In the genomic region with DNA sequence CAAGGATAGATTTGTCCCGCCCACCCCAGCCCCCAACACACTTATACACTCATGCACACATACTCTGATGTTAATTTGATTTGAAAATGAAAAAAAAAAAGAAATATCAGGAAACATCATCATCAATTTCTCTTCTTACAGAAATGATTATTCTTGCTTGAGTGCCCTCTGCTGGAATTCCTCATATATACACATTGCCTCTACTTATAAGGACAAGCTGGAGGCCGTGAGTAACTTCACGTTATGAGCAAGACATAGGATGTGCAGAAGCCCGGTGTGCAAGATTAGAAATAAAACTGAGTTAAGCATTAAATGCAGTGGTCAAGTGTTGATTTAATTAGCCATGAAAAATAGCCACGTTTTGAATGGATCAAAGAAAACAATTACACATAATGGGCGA, we compare ENCODE assay signal across 10 mouse cellular contexts. TPM values are rescaled to one million over a fixed set of nuclear protein-coding genes. Genes with fewer than 3 reads are reported as not detected.
DNase-seq lines count a peak whose midpoint lies in the region; ATAC-seq and TF ChIP-seq lines count a peak whose summit lies in the region.
"Had no signal": no experiment of that assay in that cellular context is flagged by ENCODE, and none has a peak within 500 bp of the region (broad histone marks: within the 10 kb centered on the region; RNA-seq: fewer than 3 reads in every experiment).

No protein-coding gene starts in this region.

- peak; percentile 35 to 48 for DNase-seq in cerebellum, postnatal 10 days
- no peak for DNase-seq in cerebellum, adult 18-20 months
- DNase-seq in left cerebral cortex, adult 11 months (ENCODE audit: low spot score): peak; percentile 57
- no peak for DNase-seq in left cerebral cortex, adult 8-10 months (ENCODE audit: low spot score in 2 of 2)
- DNase-seq in Patski (ENCODE audit: low read depth, low spot score): no peak
- DNase-seq in layer of hippocampus, adult 9-10 months (ENCODE audit: low spot score): peak; percentile 59
- no peak for DNase-seq in spleen, adult 18-20 months
- DNase-seq in cerebellum, postnatal 4 days (ENCODE audit: low spot score in 2 of 2): no peak

- no peak for ATAC-seq in Patski

- POLR2A ChIA-PET in Patski (lab: Charles Lee): no interaction called here

- CTCF ChIA-PET in Patski (lab: Charles Lee): interaction anchor here (0.7 kb wide), 1 partner anchor 16 kb away, joined by 3 read pairs; no protein-coding TSS in a partner anchor

- peaks cover 43% of the 10 kb centered on the region for H3K27me3 ChIP-seq in Patski
- H3K27me3 ChIP-seq: limb, embryonic 12.5 days had no signal

- TF ChIP-seq CTCF in Patski (IDR thresholded peaks at IDR 0.05): peak; percentile 51

- in situ Hi-C loops in Patski (cut with MboI; ENCODE audit: low pct_unique_long_range_greater_than_20kb): loop anchor here (25.0 kb wide), 1 partner anchor 621 kb away; no protein-coding TSS in a partner anchor

RNA-seq across cellular contexts. Expression of a gene that starts 40.9 kb away (rescaled TPM):
- total RNA-seq in left cerebral cortex, adult 8-10 months (2022): 10 to 100 TPM in 1 of 4 experiments, 1 to 10 TPM in 3; 6.0 to 10.1 (median 6.6) TPM
- polyA plus RNA-seq in Patski (2021): not detected
- polyA plus RNA-seq: spleen, adult 2 months had no signal

Comparison
In these comparisons a context has a peak if more than half of its experiments do, and no peak if none do; other contexts are left out.
1. DNase-seq: peak in cerebellum, postnatal 10 days (2 of 2), left cerebral cortex, adult 11 months (single experiment) and layer of hippocampus, adult 9-10 months (single experiment); none in cerebellum, adult 18-20 months (0 of 2), left cerebral cortex, adult 8-10 months (0 of 2), Patski (single experiment), spleen, adult 18-20 months (0 of 2) and cerebellum, postnatal 4 days (0 of 2).